9 mouse cellular contexts compared by ENCODE assay signal in the genomic region with DNA sequence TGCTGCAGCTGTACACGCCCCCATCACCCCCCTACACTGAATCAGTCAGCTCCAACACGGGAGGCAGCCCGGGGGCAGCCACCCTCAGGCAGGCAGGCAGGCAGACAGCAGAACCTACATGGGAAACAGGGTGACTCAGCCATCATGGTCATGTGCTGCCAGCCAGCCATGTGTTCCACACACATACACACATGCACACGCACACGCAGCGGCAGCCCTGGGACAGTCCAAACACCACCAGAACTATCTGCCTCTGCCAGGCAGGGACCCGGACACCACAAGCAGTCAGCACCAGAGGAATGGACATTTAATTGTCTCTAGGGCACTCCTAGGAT. TPM values are rescaled to one million over a fixed set of nuclear protein-coding genes. Genes with fewer than 3 reads are reported as not detected.
DNase-seq lines count a peak whose midpoint lies in the region; ATAC-seq and TF ChIP-seq lines count a peak whose summit lies in the region.
"Had no signal": no experiment of that assay in that cellular context is flagged by ENCODE, and none has a peak within 500 bp of the region (broad histone marks: within the 10 kb centered on the region; RNA-seq: fewer than 3 reads in every experiment).

No protein-coding gene starts in this region.

- H3K4me2 ChIP-seq in heart, postnatal 0 days (ENCODE audit: low read depth, low read length), result peak overlapping the region; percentile 95; the same call in 1 of the 2 replicates
- peak overlapping the region; percentile 71 for H3K4me2 ChIP-seq in hindbrain, embryonic 14.5 days (replicated peaks)
- peak overlapping the region; percentile 94 for H3K4me2 ChIP-seq in liver, embryonic 15.5 days

- no peak overlapping the region for H3K4me3 ChIP-seq in heart, postnatal 0 days (ENCODE audit: low read depth, low read length)
- 0 out of 2 replicates have a peak overlapping the region, but pooled peaks have one; percentile 71 for H3K4me3 ChIP-seq in hindbrain, embryonic 14.5 days (replicated peaks; ENCODE audit: low read length)
- H3K4me3 ChIP-seq in liver, embryonic 15.5 days (replicated peaks), result peak overlapping the region; percentile 73

- CTCF ChIA-PET in Patski (lab: Charles Lee), result no interaction called here

- no peak for TF ChIP-seq CTCF in heart, postnatal 0 days (IDR thresholded peaks at IDR 0.05; ENCODE audit: low read depth)
- TF ChIP-seq CTCF in Patski (IDR thresholded peaks at IDR 0.05), result no peak

- POLR2A ChIA-PET in Patski (lab: Charles Lee), result interaction anchor here (1.0 kb wide), 1 partner anchor 27 kb away, joined by 3 read pairs; no protein-coding TSS in a partner anchor

- no peak overlapping the region for H3K27ac ChIP-seq in heart, postnatal 0 days (ENCODE audit: low read depth)
- H3K27ac ChIP-seq in hindbrain, embryonic 14.5 days, result no peak overlapping the region
- no peak overlapping the region for H3K27ac ChIP-seq in liver, embryonic 15.5 days (replicated peaks)
- H3K27ac ChIP-seq: liver, embryonic 14.5 days had no signal

- H3K27me3 ChIP-seq in heart, postnatal 0 days (ENCODE audit: control insufficient read depth, insufficient read depth, low read length), result no peaks in the 10 kb centered on the region
- H3K27me3 ChIP-seq in Patski, result no peaks in the 10 kb centered on the region
- H3K27me3 ChIP-seq in hindbrain, embryonic 14.5 days (ENCODE audit: control insufficient read depth, insufficient read depth, low read length), result no peaks in the 10 kb centered on the region
- H3K27me3 ChIP-seq in liver, embryonic 15.5 days, result peaks cover 3% of the 10 kb centered on the region; the same call in 1 of the 2 replicates

- WGBS in heart, postnatal 0 days, result 81% methylated on average over 7 of the region's 7 CpGs
- 92% methylated on average over 7 of the region's 7 CpGs for WGBS in hindbrain, embryonic 14.5 days
- 65% methylated on average over 7 of the region's 7 CpGs for WGBS in liver, embryonic 15.5 days (ENCODE audit: insufficient replicate concordance)

- no peak for ATAC-seq in heart, postnatal 0 days (ENCODE audit: insufficient read depth, low read depth)
- ATAC-seq in Patski, result peak; percentile 14
- no peak for ATAC-seq in hindbrain, embryonic 14.5 days (ENCODE audit: low FRiP score)
- ATAC-seq in liver, embryonic 15.5 days (ENCODE audit: insufficient read depth), result no peak

- H3K9ac ChIP-seq in heart, postnatal 0 days (replicated peaks; ENCODE audit: low read depth, low read length), result no peak overlapping the region
- peak overlapping the region; percentile 84 for H3K9ac ChIP-seq in hindbrain, embryonic 14.5 days
- H3K9ac ChIP-seq in liver, embryonic 15.5 days, result no peak overlapping the region
- H3K9ac ChIP-seq: liver, embryonic 14.5 days had no signal

- TF ChIP-seq EP300 in heart, postnatal 0 days (IDR thresholded peaks at IDR 0.05; ENCODE audit: low read depth), result no peak

- intact Hi-C loops in heart, postnatal 10 days (cut with DNase I), result no loop called here

- in situ Hi-C loops in Patski (cut with MboI; ENCODE audit: low pct_unique_long_range_greater_than_20kb), result no loop called here

- no peaks in the 10 kb centered on the region for H3K9me3 ChIP-seq in heart, postnatal 0 days (replicated peaks; ENCODE audit: control insufficient read depth, low read length)
- H3K9me3 ChIP-seq in hindbrain, embryonic 14.5 days (ENCODE audit: control insufficient read depth, low read length), result no peaks in the 10 kb centered on the region
- H3K9me3 ChIP-seq in liver, embryonic 15.5 days (replicated peaks), result no peaks in the 10 kb centered on the region

- H3K36me3 ChIP-seq in heart, postnatal 0 days (replicated peaks; ENCODE audit: control insufficient read depth, insufficient read depth, low read length), result peaks cover 17% of the 10 kb centered on the region
- H3K36me3 ChIP-seq in hindbrain, embryonic 14.5 days (replicated peaks; ENCODE audit: control insufficient read depth, insufficient read depth), result peaks cover 13% of the 10 kb centered on the region
- H3K36me3 ChIP-seq in liver, embryonic 15.5 days (replicated peaks), result peaks cover 14% of the 10 kb centered on the region

- peaks cover 16% of the 10 kb centered on the region for H3K4me1 ChIP-seq in heart, postnatal 0 days (ENCODE audit: control insufficient read depth, insufficient read depth)
- H3K4me1 ChIP-seq in hindbrain, embryonic 14.5 days (replicated peaks; ENCODE audit: control insufficient read depth, insufficient read depth, low read length), result peaks cover 18% of the 10 kb centered on the region
- H3K4me1 ChIP-seq in liver, embryonic 15.5 days (replicated peaks), result peaks cover 68% of the 10 kb centered on the region

- no peak for DNase-seq in heart, postnatal 0 days (ENCODE audit: low spot score)
- DNase-seq in heart, postnatal 10 days, result no peak
- DNase-seq in Patski (ENCODE audit: low read depth, low spot score), result no peak
- no peak for DNase-seq in hindbrain, embryonic 14.5 days (ENCODE audit: low spot score)
- no peak for DNase-seq in retina, postnatal 1 day
- no peak for DNase-seq in thymus, postnatal 4 days
- DNase-seq in adrenal gland, adult 8-10 months, result no peak

RNA-seq across cellular contexts. Expression of gene Sh3bgrl3, which starts 1.5 kb away (rescaled TPM):
- 49.7 and 67.6 TPM in 2 replicates for total RNA-seq in heart, postnatal 0 days (2014; rRNA removed; ENCODE audit: low replicate concordance)
- 140 and 150 TPM in 2 replicates for polyA plus RNA-seq in heart, postnatal 0 days (2015; fragmentation: Nextera tagmentation; extraction: Ambion mirVana)
- total RNA-seq in heart, postnatal 10 days (2021), result 10 to 100 TPM; 69.9 to 74.6 TPM
- polyA plus RNA-seq in Patski (2021), result 207 TPM
- polyA plus RNA-seq in hindbrain, embryonic 14.5 days (2014; fragmentation: Nextera tagmentation; extraction: Ambion mirVana), result 429 and 442 TPM in 2 replicates
- 151 and 166 TPM in 2 replicates for polyA plus RNA-seq in liver, embryonic 15.5 days (2015; fragmentation: Nextera tagmentation; extraction: Ambion mirVana)
- 100 to 1,000 TPM in 2 of 4 experiments, 10 to 100 TPM in 2; 81.0 to 121 (median 98.4) TPM for total RNA-seq in adrenal gland, adult 8-10 months (2022)

RNA-seq across cellular contexts. Expression of gene Ubxn11, which starts 24.7 kb away (rescaled TPM):
- total RNA-seq in heart, postnatal 0 days (2014; rRNA removed; ENCODE audit: low replicate concordance), result not detected in 2 replicates
- 0.97 and 1.2 TPM in 2 replicates for polyA plus RNA-seq in heart, postnatal 0 days (2015; fragmentation: Nextera tagmentation; extraction: Ambion mirVana)
- 1 to 10 TPM; 2.0 to 2.3 TPM for total RNA-seq in heart, postnatal 10 days (2021)
- 10.0 TPM for polyA plus RNA-seq in Patski (2021)
- 17.5 and 22.2 TPM in 2 replicates for polyA plus RNA-seq in hindbrain, embryonic 14.5 days (2014; fragmentation: Nextera tagmentation; extraction: Ambion mirVana)
- 1.8 and 2.1 TPM in 2 replicates for polyA plus RNA-seq in liver, embryonic 15.5 days (2015; fragmentation: Nextera tagmentation; extraction: Ambion mirVana)
- total RNA-seq in adrenal gland, adult 8-10 months (2022), result 10 to 100 TPM in 2 of 4 experiments, 1 to 10 TPM in 2; 6.0 to 21.7 (median 13.2) TPM

RNA-seq across cellular contexts. Expression of gene Cd52, which starts 32.2 kb away (rescaled TPM):
- 10.5 TPM in 1 of 2 replicates, not detected in the other for total RNA-seq in heart, postnatal 0 days (2014; rRNA removed; ENCODE audit: low replicate concordance)
- 9.3 and 10.5 TPM in 2 replicates for polyA plus RNA-seq in heart, postnatal 0 days (2015; fragmentation: Nextera tagmentation; extraction: Ambion mirVana)
- total RNA-seq in heart, postnatal 10 days (2021), result 1 to 10 TPM; 3.4 to 6.5 TPM
- not detected for polyA plus RNA-seq in Patski (2021)
- 1.7 and 2.4 TPM in 2 replicates for polyA plus RNA-seq in hindbrain, embryonic 14.5 days (2014; fragmentation: Nextera tagmentation; extraction: Ambion mirVana)
- polyA plus RNA-seq in liver, embryonic 15.5 days (2015; fragmentation: Nextera tagmentation; extraction: Ambion mirVana), result 47.4 and 51.5 TPM in 2 replicates
- 10 to 100 TPM; 13.4 to 23.4 (median 19.6) TPM for total RNA-seq in adrenal gland, adult 8-10 months (2022)

RNA-seq across cellular contexts. Expression of gene Cep85, which starts 59.8 kb away (rescaled TPM):
- 24.2 and 30.6 TPM in 2 replicates for total RNA-seq in heart, postnatal 0 days (2014; rRNA removed; ENCODE audit: low replicate concordance)
- polyA plus RNA-seq in heart, postnatal 0 days (2015; fragmentation: Nextera tagmentation; extraction: Ambion mirVana), result 27.4 and 29.7 TPM in 2 replicates
- 10 to 100 TPM; 29.9 to 32.0 TPM for total RNA-seq in heart, postnatal 10 days (2021)
- polyA plus RNA-seq in Patski (2021), result 20.9 TPM
- polyA plus RNA-seq in hindbrain, embryonic 14.5 days (2014; fragmentation: Nextera tagmentation; extraction: Ambion mirVana), result 19.2 and 20.3 TPM in 2 replicates
- 37.0 and 37.6 TPM in 2 replicates for polyA plus RNA-seq in liver, embryonic 15.5 days (2015; fragmentation: Nextera tagmentation; extraction: Ambion mirVana)
- 10 to 100 TPM; 11.4 to 31.1 (median 21.4) TPM for total RNA-seq in adrenal gland, adult 8-10 months (2022)
